ENCODE assay signal across 9 mouse cellular contexts in genomic region chr1:88742372-88742771, GRCm38 (mm10). TPM values are rescaled to one million over a fixed set of nuclear protein-coding genes. Genes with fewer than 3 reads are reported as not detected.
A peak's percentile ranks its signal among the peaks of the same experiment; 100 is the strongest.
DNase-seq lines count a peak whose midpoint lies in the region; ATAC-seq and TF ChIP-seq lines count a peak whose summit lies in the region.
"Had no signal": no experiment of that assay in that cellular context is flagged by ENCODE, and none has a peak within 500 bp of the region (broad histone marks: within the 10 kb centered on the region; RNA-seq: fewer than 3 reads in every experiment).

No protein-coding gene starts in this region.

- H3K9ac ChIP-seq in lung, embryonic 14.5 days = no peak overlapping the region
- H3K9ac ChIP-seq: heart, embryonic 13.5 days had no signal

- no peaks in the 10 kb centered on the region for H3K9me3 ChIP-seq in lung, embryonic 14.5 days (ENCODE audit: low read depth, low read length)
- H3K9me3 ChIP-seq: heart, embryonic 13.5 days had no signal

- no peak for ATAC-seq in cerebellum, adult (ENCODE audit: insufficient number of reproducible peaks, low FRiP score, low TSS enrichment)
- peak; percentile 45 for ATAC-seq in granulocyte monocyte progenitor cell, adult 5-6 weeks (replicated peaks; ENCODE audit: poor library complexity, severe bottlenecking)
- no peak for ATAC-seq in lung, embryonic 14.5 days (ENCODE audit: insufficient read depth)

- peak; percentile 43 for DNase-seq in cerebellum, adult 11 months
- peak; percentile 33 for DNase-seq in lung, adult 2 months
- no peak for DNase-seq in lung, adult 18-20 months
- DNase-seq in c-Kit-positive CD71-positive TER-119-positive erythroid progenitor cells, embryonic 14.5 days (ENCODE audit: low spot score) = peak; percentile 14
- DNase-seq in lung, embryonic 14.5 days = peak; percentile 80
- peak; percentile 74 for DNase-seq in testis, postnatal 10 days (ENCODE audit: low spot score)

- WGBS in lung, adult 2 months = 40% methylated on average over 7 of the region's 7 CpGs
- WGBS in lung, embryonic 14.5 days = 41% methylated on average over 7 of the region's 7 CpGs

- H3K36me3 ChIP-seq in lung, embryonic 14.5 days (ENCODE audit: insufficient read depth) = no peaks in the 10 kb centered on the region
- H3K36me3 ChIP-seq: heart, embryonic 13.5 days had no signal

- H3K4me3 ChIP-seq in lung, adult 2 months (replicated peaks; ENCODE audit: extremely low read depth, low read depth, low read length) = no peak overlapping the region
- H3K4me3 ChIP-seq in lung, embryonic 14.5 days (ENCODE audit: low read depth, low read length) = no peak overlapping the region
- H3K4me3 ChIP-seq: heart, embryonic 13.5 days had no signal

- H3K4me2 ChIP-seq in lung, embryonic 14.5 days = no peak overlapping the region
- H3K4me2 ChIP-seq: heart, embryonic 13.5 days had no signal

- no peaks in the 10 kb centered on the region for H3K27me3 ChIP-seq in lung, embryonic 14.5 days (ENCODE audit: insufficient read depth, low read length)
- H3K27me3 ChIP-seq: heart, embryonic 13.5 days had no signal

- H3K27ac ChIP-seq in lung, embryonic 14.5 days (ENCODE audit: low read depth) = no peak overlapping the region
- H3K27ac ChIP-seq: heart, embryonic 13.5 days had no signal

- TF ChIP-seq POLR2A in lung, adult 2 months (IDR thresholded peaks at IDR 0.05; ENCODE audit: borderline replicate concordance, extremely low read depth, low read depth, low read length) = no peak

- no peaks in the 10 kb centered on the region for H3K4me1 ChIP-seq in lung, adult 2 months (ENCODE audit: control insufficient read depth, insufficient read depth, low read length)
- H3K4me1 ChIP-seq in lung, embryonic 14.5 days (ENCODE audit: insufficient read depth) = no peaks in the 10 kb centered on the region
- H3K4me1 ChIP-seq: heart, embryonic 13.5 days had no signal

- TF ChIP-seq CTCF in lung, adult 2 months (IDR thresholded peaks at IDR 0.05; ENCODE audit: insufficient read depth, low read length) = peak; percentile 76
- TF ChIP-seq CTCF in lung, embryonic 14.5 days (IDR thresholded peaks at IDR 0.05; ENCODE audit: low read depth) = peak; percentile 94

RNA-seq across cellular contexts. Expression of gene Arl4c, which starts 40.4 kb away (rescaled TPM):
- 17.6 and 22.1 TPM in 2 replicates for polyA plus RNA-seq in lung, adult 2 months (2012; rRNA removed)
- 3.6 TPM in 2 replicates for total RNA-seq in granulocyte monocyte progenitor cell, adult 5-6 weeks (2014; fragmentation: Nextera tagmentation)
- total RNA-seq in granulocyte monocyte progenitor cell, adult 5-6 weeks (2017) = 3.7 and 4.5 TPM in 2 replicates
- 11.0 and 12.7 TPM in 2 replicates for polyA plus RNA-seq in lung, embryonic 14.5 days (2014; fragmentation: Nextera tagmentation; extraction: Ambion mirVana)

Comparison
In these comparisons a context has a peak if more than half of its experiments do, and no peak if none do; other contexts are left out.
1. DNase-seq: peak in cerebellum, adult 11 months (single experiment), lung, adult 2 months (single experiment), c-Kit-positive CD71-positive TER-119-positive erythroid progenitor cells, embryonic 14.5 days (single experiment), lung, embryonic 14.5 days (single experiment) and testis, postnatal 10 days (single experiment); none in lung, adult 18-20 months (0 of 2).